Mouse (Mus musculus) ES-E14 (cell line): ENCODE measurements around the gene Cox14. TPM values are rescaled to one million over a fixed set of nuclear protein-coding genes. Genes with fewer than 3 reads are reported as not detected.

Experiments used
- DNase-seq: peaks from one replicate; pipeline ENCODE4 v3.0.0-alpha.2; 2013; ENCODE audit warnings: low read depth, low spot score
- H3K27ac ChIP-seq: 2 replicates; pipeline ENCODE4 v1.5.1; 2012; ENCODE audit warnings: low read depth, mild to moderate bottlenecking, low read length, moderate library complexity, mixed read lengths; ENCODE audit not compliant: poor library complexity, insufficient read depth, severe bottlenecking
- H3K36me3 ChIP-seq: 2 replicates; pipeline ENCODE4 v1.6.1; 2012; ENCODE audit warnings: mild to moderate bottlenecking, low read length, moderate library complexity, mixed read lengths; ENCODE audit not compliant: control insufficient read depth, poor library complexity, insufficient read depth, severe bottlenecking
- H3K4me1 ChIP-seq, 2 experiments: fragments of 150-350 bp in 1 of 2; sonication (generic) in 1 of 2; 2 replicates each; pipeline ENCODE4 v1.6.1; 2012; ENCODE audit warnings: low read length in 2 of 2, mild to moderate bottlenecking in 1 of 2, mixed read lengths in 1 of 2; ENCODE audit not compliant: control insufficient read depth in 2 of 2, insufficient read depth in 2 of 2, poor library complexity in 1 of 2
- H3K4me3 ChIP-seq, 2 experiments: fragments of 150-350 bp in 1 of 2; sonication (generic) in 1 of 2; 2 replicates each; pipeline ENCODE4 v1.5.1; 2012; ENCODE audit warnings: low read length in 2 of 2, low read depth in 1 of 2, mild to moderate bottlenecking in 1 of 2, mixed read lengths in 1 of 2; ENCODE audit not compliant: insufficient read depth in 1 of 2, poor library complexity in 1 of 2, severe bottlenecking in 1 of 2
- H3K9ac ChIP-seq: 2 replicates; pipeline ENCODE4 v1.6.1; 2012; ENCODE audit warnings: low read depth, mild to moderate bottlenecking, low read length, mixed read lengths; ENCODE audit not compliant: poor library complexity, insufficient read depth, severe bottlenecking
- H3K9me3 ChIP-seq: fragments of 150-350 bp; sonication (generic); 2 replicates; pipeline ENCODE4 v1.6.1; 2012; ENCODE audit warnings: low read depth, mild to moderate bottlenecking, low read length; ENCODE audit not compliant: control insufficient read depth, insufficient read depth
- CHD2 ChIP-seq: IDR thresholded peaks from 2 replicates; pipeline ENCODE4 v1.6.1; 2014; ENCODE audit warnings: mild to moderate bottlenecking, low read depth, low read length, inconsistent platforms
- HCFC1 ChIP-seq: IDR thresholded peaks from 2 replicates; pipeline ENCODE4 v1.6.1; 2012; ENCODE audit warnings: low read length, inconsistent platforms, borderline replicate concordance; ENCODE audit not compliant: insufficient read depth
- MAFK ChIP-seq: IDR thresholded peaks from 2 replicates; pipeline ENCODE4 v1.6.1; 2014; ENCODE audit warnings: mild to moderate bottlenecking, low read depth, low read length, inconsistent platforms; ENCODE audit not compliant: insufficient read depth
- ZC3H11A ChIP-seq: IDR thresholded peaks from 2 replicates; pipeline ENCODE4 v1.6.1; 2012; ENCODE audit warnings: low read depth, mild to moderate bottlenecking, inconsistent platforms, low read length, borderline replicate concordance
- ZNF384 ChIP-seq: IDR thresholded peaks from 2 replicates; pipeline ENCODE4 v1.6.1; 2012; ENCODE audit warnings: low read depth, low read length, inconsistent platforms
- in situ Hi-C, 2 experiments: fragments of 600-800 bp; cut with MboI; formaldehyde crosslinking; loops; one replicate each; pipeline ENCODE4 v1.15.1; 2025; ENCODE audit warnings: low sequenced_read_pairs in 2 of 2, inconsistent platforms in 1 of 2; ENCODE audit not compliant: unreplicated experiment in 2 of 2
- total RNA-seq: library from RNA; depleted of rRNA; stranded (reverse); fragments of 300-350 nt; gene quantifications from 2 replicates; pipeline ENCODE4 v1.2.3, GENCODE M21; 2012

Cox14 gene
- total RNA-seq, 1 experiment = 86.6 TPM

DNA sequence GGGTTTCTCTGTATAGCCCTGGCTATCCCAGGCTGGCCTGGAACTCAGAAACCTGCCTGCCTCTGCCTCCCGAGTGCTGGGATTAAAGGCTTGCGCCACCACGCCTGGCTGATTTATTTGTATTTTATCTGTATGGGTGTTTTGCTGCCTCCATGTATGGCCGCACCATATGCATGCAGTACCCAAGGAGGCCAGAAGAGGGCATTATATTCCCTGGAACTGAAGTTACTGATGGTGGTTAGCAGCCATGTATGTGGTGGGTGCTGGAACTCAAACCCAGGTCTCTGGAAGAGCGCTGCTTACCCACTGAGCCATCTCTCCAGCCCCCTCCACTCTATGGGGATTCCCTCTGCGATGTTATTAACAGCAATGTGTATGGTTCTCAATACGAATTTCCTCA lies 42.5 kb upstream of the Cox14 start:
- peaks cover 10 to 26% of the 10 kb centered on the region in 2 experiments for H3K4me1 ChIP-seq
- no peak overlapping the region for H3K4me3 ChIP-seq
- H3K36me3 ChIP-seq = no peaks in the 10 kb centered on the region
- no peak overlapping the region for H3K9ac ChIP-seq
- no peaks in the 10 kb centered on the region for H3K9me3 ChIP-seq
- in situ Hi-C loops = no loop called here
- TF ChIP-seq ZC3H11A = no peak
- no peak for TF ChIP-seq MAFK
- no peak for TF ChIP-seq CHD2
- TF ChIP-seq ZNF384 = no peak
- TF ChIP-seq HCFC1 = peak; percentile 43; the same call in 1 of the 2 replicates
- no peak for DNase-seq
- H3K27ac ChIP-seq = no peak overlapping the region

DNA sequence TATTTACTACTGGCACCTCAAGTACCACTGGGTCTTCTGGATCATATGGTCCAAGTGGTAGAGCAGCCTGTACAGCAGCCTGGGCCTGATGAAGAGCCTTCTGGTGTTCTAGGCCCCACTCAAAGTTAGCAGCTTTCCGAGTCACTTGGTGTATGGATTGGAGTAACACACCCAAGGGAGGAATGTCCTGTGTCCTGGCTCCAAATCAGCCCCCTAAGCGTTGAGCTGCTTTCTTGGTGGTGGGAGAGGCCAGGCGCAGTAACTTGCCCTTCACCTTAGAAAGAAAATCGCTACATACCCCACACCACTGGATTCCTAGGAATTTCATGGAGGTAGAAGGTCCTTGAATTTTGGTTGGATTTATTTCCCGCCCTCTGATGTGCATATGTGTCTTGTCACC lies 41.3 kb upstream of the Cox14 start:
- in situ Hi-C loops = no loop called here
- H3K9me3 ChIP-seq = no peaks in the 10 kb centered on the region
- no peak for TF ChIP-seq ZC3H11A
- TF ChIP-seq HCFC1 = no peak
- TF ChIP-seq ZNF384 = no peak
- TF ChIP-seq MAFK = no peak
- TF ChIP-seq CHD2 = no peak
- H3K4me3 ChIP-seq = no peak overlapping the region
- no peak for DNase-seq
- H3K9ac ChIP-seq = no peak overlapping the region
- peaks cover 10 to 27% of the 10 kb centered on the region in 2 experiments for H3K4me1 ChIP-seq
- peak overlapping the region; percentile 45; the same call in 1 of the 2 replicates for H3K27ac ChIP-seq
- no peaks in the 10 kb centered on the region for H3K36me3 ChIP-seq

DNA sequence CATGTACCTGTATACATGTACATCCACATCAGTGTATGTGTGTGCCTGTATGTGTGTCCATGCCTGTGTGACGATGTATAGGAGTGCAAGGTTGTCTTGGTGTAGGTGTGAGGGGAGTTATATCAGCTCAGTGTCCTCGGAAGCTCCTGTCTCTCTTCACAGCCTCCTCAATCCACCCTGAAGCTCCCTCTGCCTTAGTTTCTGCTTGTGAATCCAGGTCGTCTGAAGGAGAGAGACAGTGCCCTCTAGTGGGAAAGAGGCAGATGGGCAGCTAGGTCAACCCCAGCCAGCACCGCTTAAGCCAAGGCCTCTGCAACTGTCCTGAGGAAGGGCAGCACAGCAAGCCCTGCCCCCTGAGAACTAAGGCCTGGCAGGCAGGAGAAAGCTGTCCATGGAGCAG lies 36.7 kb upstream of the Cox14 start:
- Histone ChIP-seq H3K36me3 (no peaks in the 10 kb centered on the region), H3K27ac (no peak overlapping the region), H3K4me3 (no peak overlapping the region), H3K4me1 (peaks cover 8 to 21% of the 10 kb centered on the region in 2 experiments), H3K9ac (no peak overlapping the region), H3K9me3 (no peaks in the 10 kb centered on the region)
- TF ChIP-seq CHD2 (no peak), ZC3H11A (no peak)
- in situ Hi-C loops = no loop called here
- no peak for DNase-seq

DNA sequence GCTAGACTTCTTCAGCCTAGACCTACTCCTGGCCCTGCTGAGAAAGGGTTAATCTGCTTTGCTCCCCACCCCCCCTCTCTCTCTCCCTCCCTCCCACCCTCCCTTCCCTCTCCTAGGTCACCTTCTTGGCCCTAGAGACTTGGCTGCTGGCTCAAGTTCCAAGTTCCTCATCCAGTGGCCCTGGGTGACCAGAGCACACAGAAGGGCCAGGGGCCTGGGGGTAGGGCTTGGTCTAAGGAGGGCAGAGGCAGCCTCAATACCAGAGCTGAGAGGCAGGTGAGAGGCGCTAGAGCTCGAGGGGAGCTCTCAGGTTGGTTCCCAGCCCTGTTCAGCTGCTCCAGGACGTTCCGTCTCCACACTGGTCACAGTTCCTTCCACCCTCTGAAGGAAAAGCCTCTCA lies 34.5 kb upstream of the Cox14 start:
- peaks cover 0 to 13% of the 10 kb centered on the region in 2 experiments; a peak in 1 of 4 replicates for H3K4me1 ChIP-seq
- H3K36me3 ChIP-seq = no peaks in the 10 kb centered on the region
- no peak overlapping the region for H3K4me3 ChIP-seq
- TF ChIP-seq CHD2 = no peak
- no peak for TF ChIP-seq MAFK
- no peak for TF ChIP-seq ZNF384
- TF ChIP-seq ZC3H11A = no peak
- no peak for TF ChIP-seq HCFC1
- no peak overlapping the region for H3K27ac ChIP-seq
- H3K9me3 ChIP-seq = no peaks in the 10 kb centered on the region
- H3K9ac ChIP-seq = no peak overlapping the region
- in situ Hi-C loops = no loop called here
- no peak for DNase-seq

DNA sequence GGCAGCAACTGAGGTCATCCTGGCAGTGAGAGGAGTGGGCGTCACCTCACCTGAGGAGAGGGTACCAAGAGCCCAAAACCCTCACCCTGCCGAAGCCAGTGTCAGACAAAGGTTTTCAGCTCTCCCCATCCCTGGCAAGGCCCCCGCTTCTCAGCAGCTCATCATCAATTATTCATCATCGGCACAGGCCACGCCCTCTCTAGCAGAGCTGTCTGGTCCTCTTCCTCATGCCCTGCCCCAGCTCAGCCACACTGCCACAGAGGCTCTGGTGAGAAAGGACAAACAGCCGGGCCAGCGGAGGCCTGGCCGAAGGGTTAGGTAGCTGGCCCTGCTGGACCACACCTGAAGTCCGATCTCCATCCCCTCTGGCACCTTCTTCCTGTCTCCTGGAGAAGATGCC lies 33.4 kb upstream of the Cox14 start:
- Histone ChIP-seq H3K4me1 (peaks cover 0 to 13% of the 10 kb centered on the region in 2 experiments; a peak in 1 of 4 replicates), H3K9me3 (no peaks in the 10 kb centered on the region), H3K9ac (no peak overlapping the region), H3K27ac (no peak overlapping the region), H3K4me3 (no peak overlapping the region), H3K36me3 (no peaks in the 10 kb centered on the region)
- TF ChIP-seq ZNF384 (no peak), ZC3H11A (no peak), CHD2 (no peak), HCFC1 (no peak), MAFK (no peak)
- in situ Hi-C loops = no loop called here
- no peak for DNase-seq
